Mouse (Mus musculus): ENCODE measurements around the gene Fat4.

Gene Fat4

DNA sequence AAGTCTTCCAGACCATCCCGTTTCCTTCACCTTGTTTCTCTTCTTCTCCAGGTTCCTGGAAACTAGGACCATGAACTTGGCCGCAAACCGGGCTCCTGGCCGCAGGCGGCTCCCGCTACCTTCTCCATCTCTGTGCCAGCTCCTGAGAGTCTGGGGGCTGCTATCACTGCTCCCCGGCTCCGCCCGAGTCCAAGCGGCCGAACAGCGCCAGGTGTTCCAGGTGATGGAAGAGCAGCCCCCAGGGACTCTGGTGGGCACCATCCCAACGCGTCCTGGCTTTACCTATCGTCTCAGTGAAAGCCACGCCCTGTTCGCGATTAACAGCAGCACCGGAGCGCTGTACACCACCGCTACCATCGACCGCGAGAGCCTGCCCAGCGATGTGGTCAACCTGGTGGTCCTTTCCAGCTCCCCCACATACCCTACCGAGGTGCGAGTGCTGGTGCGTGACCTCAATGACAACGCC, at the start of gene Fat4:
Fat4 (plus strand) TSS at position 51 of the 466 bp plus-strand sequence.
- in situ Hi-C loops (cut with MboI, MseI): loop anchor here (10.0 kb wide), 1 partner anchor 928 kb away; no protein-coding TSS in a partner anchor

DNA sequence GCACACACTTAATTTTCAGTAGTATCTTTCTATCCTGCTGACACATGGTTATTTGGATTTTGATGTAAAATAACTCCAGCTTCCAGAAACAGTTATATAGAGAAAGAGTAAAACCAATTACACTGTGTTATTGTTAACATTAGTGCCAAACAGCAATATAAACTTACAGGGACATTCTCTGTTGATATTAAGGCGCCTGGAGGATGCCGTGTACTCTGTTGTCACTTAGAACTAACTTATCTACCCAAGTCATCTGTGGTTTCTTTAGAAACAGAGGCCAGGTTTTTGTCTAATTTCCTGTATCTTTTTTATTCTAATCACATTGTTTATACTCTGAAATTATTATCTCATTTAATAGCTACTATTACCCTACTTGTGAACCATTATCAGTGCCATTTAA, 47.3 kb upstream of the Fat4 start:
- in situ Hi-C loops (cut with MboI, MseI): no loop called here

GRCm38 (mm10) chr3:38843000-38843538, 43.7 kb upstream of the Fat4 start:
- in situ Hi-C loops (cut with MboI, MseI): loop anchor here (5.0 kb wide), 1 partner anchor 596 kb away; no protein-coding TSS in a partner anchor

GRCm38 (mm10) chr3:38846602-38847382, 39.9 kb upstream of the Fat4 start:
- in situ Hi-C loops (cut with MboI, MseI): no loop called here

DNA sequence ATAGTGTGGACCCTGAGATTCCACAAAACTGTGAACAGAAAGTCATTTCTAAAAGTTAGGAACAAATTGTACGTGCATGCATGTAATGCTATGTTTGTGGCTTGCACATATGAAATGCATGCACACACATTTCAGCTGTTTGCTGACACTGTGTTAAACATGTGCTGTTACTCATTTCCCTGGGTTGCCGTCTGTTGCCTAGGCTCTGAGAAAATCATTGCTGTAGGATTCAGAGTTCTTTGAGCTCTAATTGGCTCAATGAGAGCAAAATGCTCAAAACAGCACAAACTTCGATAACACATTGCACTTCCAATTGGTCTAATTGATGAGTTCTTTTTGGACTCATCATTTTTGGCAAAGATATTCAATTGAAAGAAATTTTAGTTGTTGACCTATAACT, 37.7 kb upstream of the Fat4 start:
- in situ Hi-C loops (cut with MboI, MseI): no loop called here

GRCm38 (mm10) chr3:38849536-38849935, 37.2 kb upstream of the Fat4 start:
- in situ Hi-C loops (cut with MboI, MseI): no loop called here

DNA sequence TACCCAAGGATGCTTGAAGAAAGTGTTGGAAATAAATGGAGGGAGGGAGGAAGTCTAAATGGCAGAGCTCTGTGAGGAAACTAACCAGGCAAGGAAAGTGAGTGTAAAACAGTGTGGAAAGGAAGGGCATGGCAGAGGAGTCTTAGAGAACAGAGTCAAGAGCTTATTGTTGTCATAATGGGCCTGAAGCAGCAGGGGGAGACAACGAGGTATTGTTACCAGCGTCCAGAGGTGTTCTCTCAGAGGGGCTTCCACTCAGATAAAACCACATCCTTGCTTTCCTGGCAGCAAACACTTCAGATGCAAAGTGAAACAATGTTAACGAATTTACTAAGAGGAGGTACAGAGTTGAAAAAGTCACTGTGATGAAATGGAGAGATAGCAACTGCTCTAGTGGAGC, 33.1 kb upstream of the Fat4 start:
- in situ Hi-C loops (cut with MboI, MseI): loop anchor here (5.0 to 25.0 kb wide), 3 partner anchors 186 to 1809 kb away; no protein-coding TSS in a partner anchor

DNA sequence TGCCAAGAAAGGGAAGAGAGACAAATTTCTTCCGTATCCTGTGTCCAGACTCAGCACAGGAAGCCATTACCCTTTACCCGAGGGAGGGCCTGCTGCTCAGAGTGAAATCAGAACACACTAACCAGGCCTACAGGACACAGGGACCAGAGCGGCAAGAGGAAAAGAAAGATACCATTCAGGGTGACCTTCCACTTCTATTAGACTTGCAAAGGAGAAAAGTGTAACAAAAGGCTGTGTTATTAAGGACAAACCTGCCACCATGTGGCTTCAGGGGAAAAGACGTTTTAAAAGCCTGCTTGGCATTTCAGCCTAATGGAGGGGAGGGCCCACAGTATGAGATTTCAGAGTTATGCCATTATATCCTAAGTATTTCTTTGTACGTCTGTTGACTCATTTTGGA, 26.1 kb upstream of the Fat4 start:
- in situ Hi-C loops (cut with MboI, MseI): loop anchor here (25.0 kb wide), 2 partner anchors 1248 to 1802 kb away; no protein-coding TSS in a partner anchor

- in situ Hi-C loops (cut with MboI, MseI): loop anchor here (25.0 kb wide), 2 partner anchors 1259 to 1791 kb away; no protein-coding TSS in a partner anchor
Measured at GRCm38 (mm10) chr3:38871291-38871690, 15.4 kb upstream of the Fat4 start.

DNA sequence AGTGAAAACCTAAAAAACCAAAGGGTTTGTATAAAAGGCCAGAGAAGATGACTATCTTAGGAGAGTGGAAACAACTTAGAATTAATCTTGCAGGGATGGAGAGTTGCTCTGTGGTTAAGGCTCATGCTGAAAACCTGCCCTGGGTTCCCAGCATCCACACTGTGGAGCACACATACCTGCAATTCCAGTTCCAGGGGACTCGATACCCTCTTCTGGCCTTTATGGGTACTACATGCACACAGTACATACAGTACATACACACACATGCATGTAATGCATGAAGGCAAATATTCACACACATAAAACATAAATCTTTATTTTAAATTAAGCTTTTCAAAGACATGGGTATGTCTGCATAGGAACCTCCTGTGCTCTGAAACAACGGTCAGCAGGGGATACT, 10.9 kb upstream of the Fat4 start:
- in situ Hi-C loops (cut with MboI, MseI): no loop called here

GRCm38 (mm10) chr3:38876706-38877105, 10.0 kb upstream of the Fat4 start:
- in situ Hi-C loops (cut with MboI, MseI): no loop called here

DNA sequence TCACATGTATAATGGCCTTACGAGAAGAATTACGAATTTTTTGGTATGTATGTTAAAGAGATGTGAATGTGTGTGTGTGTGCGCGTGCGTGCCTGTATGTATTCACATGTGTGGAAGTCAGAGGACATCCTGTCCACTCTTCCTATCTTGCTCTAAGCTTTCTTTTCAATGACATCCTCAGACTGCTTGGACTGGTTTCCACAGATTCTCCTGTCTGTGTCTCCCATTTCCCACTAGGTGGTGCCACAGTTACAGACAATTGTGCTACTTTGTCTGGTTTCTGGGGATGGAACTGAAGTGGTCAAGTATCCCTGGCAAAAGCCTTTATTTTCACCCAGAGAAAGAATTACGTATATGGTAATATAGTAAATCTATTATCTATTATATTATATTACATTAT, 4.0 kb upstream of the Fat4 start:
- in situ Hi-C loops (cut with MboI, MseI): loop anchor here (10.0 kb wide), 1 partner anchor 932 kb away; no protein-coding TSS in a partner anchor

- in situ Hi-C loops (cut with MboI, MseI): loop anchor here (10.0 kb wide), 1 partner anchor 931 kb away; no protein-coding TSS in a partner anchor
Measured at GRCm38 (mm10) chr3:38883676-38884075, 3.1 kb upstream of the Fat4 start.

DNA sequence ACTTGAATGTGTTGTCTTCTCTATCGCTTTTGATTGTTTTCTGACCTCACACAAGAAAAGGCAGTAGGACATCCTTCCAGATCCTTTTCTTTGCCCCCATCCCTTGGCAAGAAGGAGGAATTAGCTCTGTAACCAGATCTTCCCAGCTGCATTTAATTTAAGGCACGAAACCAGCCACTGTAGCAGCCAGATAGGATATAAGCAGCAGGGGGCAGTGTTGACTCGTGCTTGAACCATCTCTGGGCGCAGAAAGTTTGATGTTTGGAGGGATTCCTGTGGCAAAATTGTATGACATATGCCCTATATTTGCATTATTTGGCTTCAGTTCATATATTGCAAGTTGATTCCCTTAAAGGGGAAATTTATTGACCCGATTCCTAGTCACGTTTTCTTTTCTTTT, 2.5 kb upstream of the Fat4 start:
- in situ Hi-C loops (cut with MboI, MseI): loop anchor here (10.0 kb wide), 1 partner anchor 931 kb away; no protein-coding TSS in a partner anchor

- in situ Hi-C loops (cut with MboI, MseI): loop anchor here (10.0 kb wide), 1 partner anchor 930 kb away; no protein-coding TSS in a partner anchor
Measured at GRCm38 (mm10) chr3:38884919-38885418, 1.8 kb upstream of the Fat4 start.

DNA sequence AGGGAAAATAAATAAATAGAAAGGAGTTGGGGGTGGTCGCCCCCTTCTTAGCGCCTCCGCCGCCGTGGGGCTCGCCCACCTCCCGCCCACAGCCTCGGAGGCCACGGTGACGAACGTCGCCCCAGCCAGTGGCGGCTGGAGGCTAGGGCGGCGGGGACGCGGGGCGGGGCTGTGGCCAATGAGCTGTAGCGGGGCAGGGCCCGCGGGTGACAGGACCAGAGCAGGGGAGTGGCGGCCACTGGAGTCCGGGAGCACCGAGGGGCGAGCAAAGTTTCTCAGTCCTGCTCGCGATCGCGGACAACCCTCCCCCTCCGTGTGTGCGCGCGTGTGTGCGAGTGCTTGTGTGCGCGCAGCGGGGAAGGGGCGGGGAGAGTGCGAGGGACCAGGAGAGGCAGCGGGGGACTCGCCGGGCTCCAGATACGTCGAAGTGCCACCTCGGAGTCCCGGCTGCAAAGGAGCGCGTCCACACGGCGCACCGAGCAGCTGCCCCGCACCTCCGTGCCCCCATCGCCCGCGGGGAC, 1.2 kb upstream of the Fat4 start:
- in situ Hi-C loops (cut with MboI, MseI): loop anchor here (10.0 kb wide), 1 partner anchor 929 kb away; no protein-coding TSS in a partner anchor

DNA sequence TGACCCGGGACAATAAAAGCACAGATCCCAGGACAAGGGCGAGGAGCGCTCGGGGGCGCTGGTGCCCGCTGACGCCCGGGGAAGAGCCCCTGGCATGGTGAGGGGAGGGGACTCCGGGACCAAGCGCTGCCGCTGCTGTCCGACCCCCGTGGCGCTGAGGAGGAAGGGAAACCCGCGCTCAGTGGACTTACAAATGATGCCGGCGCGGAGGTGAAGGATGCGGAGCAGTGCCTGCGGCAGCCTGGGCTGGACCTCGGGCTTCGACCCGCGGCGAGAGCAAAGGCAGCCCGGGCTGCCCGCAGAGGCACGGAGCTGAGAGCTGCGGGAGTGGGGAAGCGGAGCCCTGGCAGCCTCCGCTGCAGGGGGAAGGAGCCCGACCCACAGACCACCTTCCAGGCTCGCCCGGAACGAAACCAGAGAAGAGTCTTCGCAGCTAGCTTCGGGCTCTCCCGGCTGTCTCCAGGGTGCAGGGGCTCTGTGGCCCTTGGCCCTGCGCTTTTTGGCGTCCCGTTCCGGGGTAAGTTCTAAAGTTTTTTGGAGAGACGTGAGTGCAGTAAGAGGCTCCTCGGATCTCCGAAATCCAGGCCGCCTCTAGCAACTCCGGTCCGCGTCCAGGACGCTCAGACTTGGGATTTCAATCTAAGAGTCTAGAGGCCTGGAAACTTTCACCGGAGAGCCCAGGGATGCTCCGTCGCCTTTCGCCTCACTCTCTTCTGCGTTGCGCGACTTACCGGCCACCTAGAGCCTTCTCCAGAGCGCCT, 499 bp upstream of the Fat4 start:
- in situ Hi-C loops (cut with MboI, MseI): loop anchor here (10.0 kb wide), 1 partner anchor 929 kb away; no protein-coding TSS in a partner anchor

GRCm38 (mm10) chr3:38887381-38887991, 746 bp downstream of the Fat4 start:
- in situ Hi-C loops (cut with MboI, MseI): loop anchor here (10.0 kb wide), 1 partner anchor 927 kb away; no protein-coding TSS in a partner anchor

DNA sequence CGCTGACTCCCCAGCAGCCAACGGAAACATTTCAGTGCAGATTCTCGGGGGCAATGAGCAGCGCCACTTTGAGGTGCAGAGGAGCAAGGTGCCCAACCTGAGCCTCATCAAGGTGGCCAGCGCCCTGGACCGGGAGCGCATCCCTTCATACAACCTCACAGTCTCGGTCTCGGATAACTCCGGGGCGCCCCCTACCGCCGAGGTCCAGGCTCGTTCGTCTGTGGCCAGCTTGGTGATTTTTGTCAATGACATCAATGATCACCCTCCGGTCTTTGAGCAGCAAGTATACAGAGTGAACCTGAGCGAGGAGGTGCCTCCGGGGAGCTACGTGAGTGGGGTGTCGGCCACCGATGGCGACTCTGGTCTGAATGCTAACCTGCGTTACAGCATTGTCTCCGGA, 1.4 kb downstream of the Fat4 start:
- in situ Hi-C loops (cut with MboI, MseI): loop anchor here (10.0 kb wide), 1 partner anchor 927 kb away; no protein-coding TSS in a partner anchor

- in situ Hi-C loops (cut with MboI, MseI): no loop called here
Measured at GRCm38 (mm10) chr3:38892791-38893224, 6.1 kb downstream of the Fat4 start.
